Mouse (Mus musculus) liver, embryonic 13.5 days (tissue): ENCODE measurements around the gene Olfr739. TPM values are rescaled to one million over a fixed set of nuclear protein-coding genes. Genes with fewer than 3 reads are reported as not detected.

Source experiments
- ATAC-seq: fragments of 200-750 bp; cut with Nextera tagmentation; 2 replicates; pipeline ENCODE4 v1.8.0; 2017; ENCODE audit warnings: low read depth, mild to moderate bottlenecking, moderate number of reproducible peaks, moderate library complexity
- DNase-seq: peaks from one replicate; pipeline ENCODE4 v3.0.0; 2022
- H3K27ac ChIP-seq: fragments of 300-500 bp; sonication (generic); 2 replicates; pipeline ENCODE4 v1.5.1; 2015; ENCODE audit warnings: moderate library complexity, mild to moderate bottlenecking, inconsistent platforms
- H3K27me3 ChIP-seq: fragments of 300-500 bp; sonication (generic); 2 replicates; pipeline ENCODE4 v1.6.1; 2015; ENCODE audit warnings: mild to moderate bottlenecking, inconsistent platforms
- H3K36me3 ChIP-seq: fragments of 300-500 bp; sonication (generic); 2 replicates; pipeline ENCODE4 v1.6.1; 2015; ENCODE audit warnings: mild to moderate bottlenecking, inconsistent platforms
- H3K4me1 ChIP-seq: fragments of 300-500 bp; sonication (generic); replicated peaks from 2 replicates; pipeline ENCODE4 v1.6.1; 2015; ENCODE audit warnings: inconsistent platforms
- H3K4me2 ChIP-seq: fragments of 300-500 bp; sonication (generic); 2 replicates; pipeline ENCODE4 v1.6.1; 2015; ENCODE audit warnings: inconsistent platforms, mild to moderate bottlenecking, moderate library complexity
- H3K4me3 ChIP-seq: fragments of 300-500 bp; sonication (generic); replicated peaks from 2 replicates; pipeline ENCODE4 v1.5.1; 2015; ENCODE audit warnings: mild to moderate bottlenecking, inconsistent platforms
- H3K9ac ChIP-seq: fragments of 300-500 bp; sonication (generic); 2 replicates; pipeline ENCODE4 v1.6.1; 2015; ENCODE audit warnings: mild to moderate bottlenecking, inconsistent platforms
- H3K9me3 ChIP-seq: fragments of 300-500 bp; sonication (generic); replicated peaks from 2 replicates; pipeline ENCODE4 v1.6.1; 2016; ENCODE audit warnings: inconsistent platforms
- WGBS: fragments of 180-500 bp; shearing (Covaris S2); methylation state at CpG from one replicate; pipeline ENCODE4 v1.1.7; 2015; ENCODE audit not compliant: insufficient replicate concordance; 5-methylcytosine and 5-hydroxymethylcytosine counted together
- polyA plus RNA-seq: library from polyadenylated mRNA; unstranded; fragments of >200 nt; fragmentation: Nextera tagmentation; extraction: Ambion mirVana; gene quantifications from 2 replicates; pipeline ENCODE4 v1.2.1, GENCODE M21; 2015

The Olfr739 gene
- not detected in 2 replicates for polyA plus RNA-seq

DNA sequence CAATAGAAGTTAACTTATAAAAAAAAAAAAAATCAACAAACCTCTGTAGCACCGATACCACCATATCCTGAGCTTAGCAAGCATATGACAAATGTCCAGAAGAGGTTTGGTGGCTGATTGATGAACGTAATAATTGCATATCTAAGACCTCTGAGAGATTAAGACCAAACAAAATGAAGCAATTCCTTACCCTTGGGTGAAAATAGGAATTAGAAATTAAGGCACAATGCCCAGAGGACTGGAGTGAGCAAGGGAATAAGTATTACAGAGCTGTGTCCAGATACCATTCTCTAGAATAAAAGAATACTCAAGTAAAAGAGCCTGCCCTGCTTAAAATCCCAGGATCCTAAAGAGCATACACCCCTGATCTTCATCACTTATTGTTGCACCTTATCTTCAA, at the start of gene Olfr739:
Olfr739 (plus strand) TSS at position 301 of the 400 bp plus-strand sequence.
- H3K4me1 ChIP-seq, result no peaks in the 10 kb centered on the region
- H3K4me3 ChIP-seq, result no peak within 1 kb of the TSS
- whole genome bisulfite sequencing, result 49% methylated on average over 2 of the region's 2 CpGs
- H3K27ac ChIP-seq, result no peak within 1 kb of the TSS
- no peak within 1 kb of the TSS for H3K9ac ChIP-seq
- no peak within 1 kb of the TSS for H3K4me2 ChIP-seq
- ATAC-seq (no peak), DNase-seq (no peak)
- no peaks in the 10 kb centered on the region for H3K27me3 ChIP-seq
- H3K36me3 ChIP-seq, result no peaks in the 10 kb centered on the region
- no peaks in the 10 kb centered on the region for H3K9me3 ChIP-seq

DNA sequence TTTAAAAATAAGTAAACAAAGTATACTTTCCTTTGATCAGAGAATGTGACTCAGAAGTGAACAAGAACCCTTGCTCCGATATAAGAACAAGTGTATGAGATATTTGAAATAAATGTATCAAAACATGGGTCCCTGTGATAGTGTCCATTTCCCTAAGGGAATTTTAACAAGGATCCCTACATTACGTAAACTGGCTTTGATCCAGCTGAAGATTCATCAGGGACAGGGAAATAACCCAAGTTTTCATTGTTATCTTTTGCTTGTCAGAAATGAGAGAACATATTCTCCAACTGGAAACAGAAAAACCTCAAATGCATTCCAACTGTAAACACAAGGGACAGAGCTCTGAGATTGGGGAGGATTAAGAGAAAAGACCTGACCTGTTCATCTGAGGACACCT, 37.6 kb upstream of the Olfr739 start, which contains the start of gene Olfr736:
Olfr736 (plus strand) TSS at position 301 of the 400 bp plus-strand sequence.
- Histone ChIP-seq H3K4me2 (no peak within 1 kb of the TSS), H3K9ac (no peak within 1 kb of the TSS), H3K9me3 (no peaks in the 10 kb centered on the region), H3K36me3 (no peaks in the 10 kb centered on the region), H3K27me3 (no peaks in the 10 kb centered on the region), H3K27ac (no peak within 1 kb of the TSS), H3K4me3 (no peak within 1 kb of the TSS), H3K4me1 (no peaks in the 10 kb centered on the region)
- 65% methylated on average over 2 of the region's 2 CpGs for WGBS
- DNase-seq (no peak), ATAC-seq (no peak)

DNA sequence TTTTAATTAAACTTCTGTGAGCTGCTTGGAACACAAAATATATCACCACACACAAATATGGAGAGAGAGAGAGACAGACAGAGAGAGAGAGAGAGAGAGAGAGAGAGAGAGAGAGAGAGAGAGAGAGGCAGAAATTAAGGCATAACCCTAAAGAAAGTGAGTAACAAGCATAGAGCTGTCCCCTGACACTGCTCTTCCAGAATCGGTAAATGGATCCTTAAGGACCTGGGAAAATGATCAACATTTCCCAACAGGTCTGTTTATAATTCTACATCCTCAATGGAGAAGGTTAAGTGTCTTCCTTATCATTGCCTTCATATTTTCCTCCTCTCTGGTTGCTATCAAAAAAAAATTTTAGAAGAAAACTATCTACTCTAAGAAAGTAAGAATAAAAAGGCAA, 11.2 kb upstream of the Olfr739 start, which contains the start of gene Olfr738:
Olfr738 (plus strand) TSS at position 301 of the 400 bp plus-strand sequence.
- Histone ChIP-seq H3K4me1 (no peaks in the 10 kb centered on the region), H3K27me3 (no peaks in the 10 kb centered on the region), H3K9me3 (no peaks in the 10 kb centered on the region), H3K9ac (no peak within 1 kb of the TSS), H3K27ac (no peak within 1 kb of the TSS), H3K4me3 (no peak within 1 kb of the TSS), H3K36me3 (no peaks in the 10 kb centered on the region), H3K4me2 (no peak within 1 kb of the TSS)
- DNase-seq (no peak), ATAC-seq (no peak)
- 73% methylated on average over 1 of the region's 1 CpGs for WGBS

- H3K27ac ChIP-seq, result no peak within 1 kb of the TSS
- no peaks in the 10 kb centered on the region for H3K9me3 ChIP-seq
- DNase-seq, result no peak
- H3K4me3 ChIP-seq, result no peak within 1 kb of the TSS
- 64% methylated on average over 3 of the region's 3 CpGs for WGBS
- ATAC-seq, result no peak
- no peaks in the 10 kb centered on the region for H3K27me3 ChIP-seq
- H3K9ac ChIP-seq, result no peak within 1 kb of the TSS
- H3K4me2 ChIP-seq, result no peak within 1 kb of the TSS
- no peaks in the 10 kb centered on the region for H3K36me3 ChIP-seq
- H3K4me1 ChIP-seq, result no peaks in the 10 kb centered on the region
Observed at GRCm38 (mm10) chr14:50445245-50445644, 26.8 kb downstream of the Olfr739 start, which contains the start of gene Olfr740. Gene Olfr740, plus strand, starts transcription at chr14:50445545.

DNA sequence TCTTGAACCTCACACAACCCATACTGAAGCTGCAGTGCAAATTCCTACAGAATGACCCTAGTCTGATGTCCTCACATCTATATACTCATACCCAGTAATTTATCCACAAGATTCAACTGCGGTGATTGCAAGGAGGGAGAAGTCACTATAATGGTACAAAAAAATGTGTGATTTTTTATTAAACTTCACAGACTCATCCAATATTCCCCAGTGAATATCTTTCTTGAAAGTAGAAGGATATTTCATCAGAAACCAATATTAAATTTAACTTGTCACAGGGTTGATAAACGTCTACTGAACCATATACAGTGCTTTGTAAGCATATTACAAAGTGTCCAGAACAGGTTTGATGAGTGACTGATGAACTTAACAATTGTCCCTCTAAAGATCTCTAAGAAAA, 54.0 kb downstream of the Olfr739 start, which contains the start of gene Olfr741:
Olfr741 (plus strand) TSS at position 301 of the 400 bp plus-strand sequence.
- 49% methylated on average over 2 of the region's 2 CpGs for WGBS
- no peak for ATAC-seq
- no peaks in the 10 kb centered on the region for H3K36me3 ChIP-seq
- no peak within 1 kb of the TSS for H3K4me2 ChIP-seq
- H3K4me1 ChIP-seq, result no peaks in the 10 kb centered on the region
- no peak for DNase-seq
- no peaks in the 10 kb centered on the region for H3K27me3 ChIP-seq
- no peaks in the 10 kb centered on the region for H3K9me3 ChIP-seq
- H3K9ac ChIP-seq, result no peak within 1 kb of the TSS
- H3K4me3 ChIP-seq, result no peak within 1 kb of the TSS
- no peak within 1 kb of the TSS for H3K27ac ChIP-seq

Other genes starting within 250 kb of the Olfr739 start
- not detected in 2 replicates for gene Olfr730, start 230.4 kb upstream of the Olfr739 start, polyA plus RNA-seq
- gene Olfr731, start 176.8 kb upstream of the Olfr739 start, polyA plus RNA-seq, result not detected in 2 replicates
- not detected in 2 replicates for gene Olfr732, start 134.4 kb upstream of the Olfr739 start, polyA plus RNA-seq
- not detected in 2 replicates for gene Olfr733, start 117.1 kb upstream of the Olfr739 start, polyA plus RNA-seq
- gene Olfr734, start 91.9 kb upstream of the Olfr739 start, polyA plus RNA-seq, result not detected in 2 replicates
- not detected in 2 replicates for gene Olfr735, start 69.8 kb upstream of the Olfr739 start, polyA plus RNA-seq
- not detected in 2 replicates for gene Tlr11, start 60.7 kb upstream of the Olfr739 start, polyA plus RNA-seq
- gene Olfr736, start 37.5 kb upstream of the Olfr739 start, polyA plus RNA-seq, result not detected in 2 replicates
- gene Olfr738, start 11.1 kb upstream of the Olfr739 start, polyA plus RNA-seq, result not detected in 2 replicates
- gene Olfr740, start 26.9 kb downstream of the Olfr739 start, polyA plus RNA-seq, result not detected in 2 replicates
- not detected in 2 replicates for gene Olfr741, start 54.1 kb downstream of the Olfr739 start, polyA plus RNA-seq
- not detected in 2 replicates for gene Olfr742, start 85.0 kb downstream of the Olfr739 start, polyA plus RNA-seq
- not detected in 2 replicates for gene Olfr743, start 103.2 kb downstream of the Olfr739 start, polyA plus RNA-seq
- not detected in 2 replicates for gene Olfr744, start 196.3 kb downstream of the Olfr739 start, polyA plus RNA-seq
- not detected in 2 replicates for gene Olfr745, start 220.8 kb downstream of the Olfr739 start, polyA plus RNA-seq
- gene Olfr746, start 228.5 kb downstream of the Olfr739 start, polyA plus RNA-seq, result not detected in 2 replicates